In genomic region chr7:114635569-114636101, GRCm38 (mm10) we compare ENCODE assay signal across 7 mouse cellular contexts. TPM values are rescaled to one million over a fixed set of nuclear protein-coding genes. Genes with fewer than 3 reads are reported as not detected.
DNase-seq lines count a peak whose midpoint lies in the region; ATAC-seq and TF ChIP-seq lines count a peak whose summit lies in the region.

No protein-coding gene starts in this region.

- no peaks in the 10 kb centered on the region for H3K79me2 ChIP-seq in MEL (ENCODE audit: control insufficient read depth, insufficient read depth, low read length, poor library complexity)

- TF ChIP-seq EP300 in MEL (IDR thresholded peaks at IDR 0.05; ENCODE audit: low read depth in 1 of 2, low read length in 2 of 2) = no peak

- ATAC-seq in embryonic facial prominence, embryonic 15.5 days (ENCODE audit: insufficient number of reproducible peaks, low FRiP score, low TSS enrichment, low read depth) = no peak
- ATAC-seq in hindbrain, embryonic 11.5 days (ENCODE audit: low FRiP score) = 0 out of 2 replicates have a peak, but pooled peaks have one; percentile 33

- peak; percentile 33 for TF ChIP-seq RAD21 in MEL (IDR thresholded peaks at IDR 0.05; ENCODE audit: low read depth, low read length)

- peak overlapping the region; percentile 73 for H3K4me2 ChIP-seq in embryonic facial prominence, embryonic 15.5 days (replicated peaks)
- peak overlapping the region; percentile 94 for H3K4me2 ChIP-seq in hindbrain, embryonic 11.5 days (replicated peaks; ENCODE audit: low read depth, low read length)

- no peak overlapping the region for H3K27ac ChIP-seq in MEL (ENCODE audit: control insufficient read depth, low read depth, low read length)
- no peak overlapping the region for H3K27ac ChIP-seq in bone marrow macrophage, adult 2 months (ENCODE audit: insufficient read depth, low read depth, low read length)
- no peak overlapping the region for H3K27ac ChIP-seq in embryonic facial prominence, embryonic 15.5 days (replicated peaks)
- H3K27ac ChIP-seq in hindbrain, embryonic 11.5 days (ENCODE audit: low read depth, low read length) = no peak overlapping the region

- no peaks in the 10 kb centered on the region for H3K27me3 ChIP-seq in MEL (ENCODE audit: control insufficient read depth in 1 of 2, insufficient read depth in 2 of 2, low read length in 2 of 2)
- H3K27me3 ChIP-seq in embryonic facial prominence, embryonic 15.5 days = peaks cover 20% of the 10 kb centered on the region
- no peaks in the 10 kb centered on the region for H3K27me3 ChIP-seq in hindbrain, embryonic 11.5 days (ENCODE audit: control insufficient read depth, insufficient read depth, low read length)

- H3K9me3 ChIP-seq in MEL (replicated peaks; ENCODE audit: insufficient read depth, low read length) = no peaks in the 10 kb centered on the region
- no peaks in the 10 kb centered on the region for H3K9me3 ChIP-seq in embryonic facial prominence, embryonic 15.5 days (replicated peaks)
- no peaks in the 10 kb centered on the region for H3K9me3 ChIP-seq in hindbrain, embryonic 11.5 days (ENCODE audit: control insufficient read depth, low read length)

- no peak overlapping the region for H3K4me3 ChIP-seq in MEL (ENCODE audit: control insufficient read depth in 1 of 2, insufficient read depth in 1 of 2, low read depth in 2 of 2, low read length in 2 of 2)
- H3K4me3 ChIP-seq in bone marrow macrophage, adult 2 months (ENCODE audit: insufficient read depth, low read length) = peak overlapping the region; percentile 55
- H3K4me3 ChIP-seq in embryonic facial prominence, embryonic 15.5 days (replicated peaks) = peak overlapping the region; percentile 39
- peak overlapping the region; percentile 38 for H3K4me3 ChIP-seq in hindbrain, embryonic 11.5 days (ENCODE audit: low read depth, low read length)

- under 1% methylated on average over 20 of the region's 20 CpGs for WGBS in embryonic facial prominence, embryonic 15.5 days
- WGBS in hindbrain, embryonic 11.5 days = under 1% methylated on average over 20 of the region's 20 CpGs

- no peak for TF ChIP-seq POLR2A in MEL (IDR thresholded peaks at IDR 0.05; ENCODE audit: control insufficient read depth in 1 of 2, insufficient read depth in 1 of 2, low read depth in 1 of 2, low read length in 2 of 2, poor library complexity in 1 of 2)
- no peak for TF ChIP-seq POLR2A in bone marrow macrophage, adult 2 months (IDR thresholded peaks at IDR 0.05; ENCODE audit: borderline replicate concordance, low read depth, low read length)

- no peak overlapping the region for H3K9ac ChIP-seq in MEL (ENCODE audit: control insufficient read depth, low read depth, low read length, poor library complexity, severe bottlenecking)
- H3K9ac ChIP-seq in embryonic facial prominence, embryonic 15.5 days = peak overlapping the region; percentile 4; the same call in 1 of the 2 replicates
- peak overlapping the region; percentile 41; the same call in 1 of the 2 replicates for H3K9ac ChIP-seq in hindbrain, embryonic 11.5 days (ENCODE audit: low read depth, low read length)

- peak in 2 of 3 experiments; percentile 35 to 45; a peak in 3 of 6 replicates for TF ChIP-seq CTCF in MEL (IDR thresholded peaks at IDR 0.05 in 2 of 3, conservative IDR thresholded peaks at IDR 0.05 in 1 of 3; ENCODE audit: control insufficient read depth in 1 of 3, insufficient read depth in 1 of 3, low read depth in 2 of 3, low read length in 3 of 3, poor library complexity in 1 of 3, severe bottlenecking in 1 of 3)
- TF ChIP-seq CTCF in bone marrow macrophage, adult 2 months (IDR thresholded peaks at IDR 0.05; ENCODE audit: low read depth, low read length) = peak; percentile 69

- no peaks in the 10 kb centered on the region for H3K4me1 ChIP-seq in MEL (ENCODE audit: control insufficient read depth in 1 of 2, insufficient read depth in 2 of 2, low read length in 2 of 2)
- no peaks in the 10 kb centered on the region for H3K4me1 ChIP-seq in bone marrow macrophage, adult 2 months (ENCODE audit: control insufficient read depth, insufficient read depth, low read length)
- H3K4me1 ChIP-seq in embryonic facial prominence, embryonic 15.5 days = peaks cover 7% of the 10 kb centered on the region
- no peaks in the 10 kb centered on the region for H3K4me1 ChIP-seq in hindbrain, embryonic 11.5 days (replicated peaks; ENCODE audit: control insufficient read depth, insufficient read depth, low read length)

- DNase-seq in MEL (ENCODE audit: low read depth, low spot score) = no peak
- DNase-seq in hindbrain, embryonic 11.5 days (ENCODE audit: low spot score) = peak; percentile 56
- DNase-seq in layer of hippocampus, adult 9-11 months = peak; percentile 6
- peak; percentile 28 for DNase-seq in lung, postnatal 10 days
- peak; percentile 48 to 68 for DNase-seq in right cerebral cortex, postnatal 10 days (ENCODE audit: low spot score in 2 of 2)

- H3K36me3 ChIP-seq in MEL (ENCODE audit: control insufficient read depth in 1 of 2, insufficient read depth in 2 of 2, low read length in 2 of 2) = no peaks in the 10 kb centered on the region
- no peaks in the 10 kb centered on the region for H3K36me3 ChIP-seq in embryonic facial prominence, embryonic 15.5 days
- H3K36me3 ChIP-seq in hindbrain, embryonic 11.5 days (ENCODE audit: control insufficient read depth, insufficient read depth, low read length) = no peaks in the 10 kb centered on the region

TF ChIP-seq in MEL, 35 proteins besides CTCF, POLR2A, EP300 and RAD21:
- TF ChIP-seq SMC3 (IDR thresholded peaks at IDR 0.05; ENCODE audit: low read depth, low read length) = peak; percentile 50
- TF ChIP-seq GATA1 (IDR thresholded peaks at IDR 0.05; ENCODE audit: low read depth, low read length) = no peak

RNA-seq across cellular contexts. Expression of gene Calca, which starts 0.5 kb away (rescaled TPM):
- not detected in 2 replicates for total RNA-seq in MEL (2012; rRNA removed)
- not detected for polyA plus RNA-seq in MEL (2012; ENCODE audit: insufficient read depth in 1 of 2, insufficient read length in 2 of 2, low read depth in 1 of 2, low replicate concordance in 2 of 2, missing spikeins in 1 of 2)
- polyA plus RNA-seq in bone marrow macrophage, adult 2 months (2012; ENCODE audit: insufficient read depth, insufficient read length, missing spikeins) = not detected in 2 replicates
- polyA plus RNA-seq in embryonic facial prominence, embryonic 15.5 days (2015; fragmentation: Nextera tagmentation; extraction: Ambion mirVana) = 11.2 and 11.6 TPM in 2 replicates
- 9.7 and 10.8 TPM in 2 replicates for polyA plus RNA-seq in hindbrain, embryonic 11.5 days (2014; fragmentation: Nextera tagmentation; extraction: Ambion mirVana)

Comparison
In these comparisons a context has a peak if more than half of its experiments do, and no peak if none do; other contexts are left out.
1. H3K4me3 ChIP-seq: peak in bone marrow macrophage, adult 2 months (single experiment), embryonic facial prominence, embryonic 15.5 days (single experiment) and hindbrain, embryonic 11.5 days (single experiment); none in MEL (0 of 2).